Mouse (Mus musculus): ENCODE results near the gene Nat8. TPM values are rescaled to one million over a fixed set of nuclear protein-coding genes. Genes with fewer than 3 reads are reported as not detected.
"Not testable (repeated sequence)": the region's sequence is repeated elsewhere in the genome, so short reads cannot be mapped to it uniquely, and the experiment has no call there.

Nat8 gene
- polyA plus RNA-seq, 1 experiment: not detected

DNA sequence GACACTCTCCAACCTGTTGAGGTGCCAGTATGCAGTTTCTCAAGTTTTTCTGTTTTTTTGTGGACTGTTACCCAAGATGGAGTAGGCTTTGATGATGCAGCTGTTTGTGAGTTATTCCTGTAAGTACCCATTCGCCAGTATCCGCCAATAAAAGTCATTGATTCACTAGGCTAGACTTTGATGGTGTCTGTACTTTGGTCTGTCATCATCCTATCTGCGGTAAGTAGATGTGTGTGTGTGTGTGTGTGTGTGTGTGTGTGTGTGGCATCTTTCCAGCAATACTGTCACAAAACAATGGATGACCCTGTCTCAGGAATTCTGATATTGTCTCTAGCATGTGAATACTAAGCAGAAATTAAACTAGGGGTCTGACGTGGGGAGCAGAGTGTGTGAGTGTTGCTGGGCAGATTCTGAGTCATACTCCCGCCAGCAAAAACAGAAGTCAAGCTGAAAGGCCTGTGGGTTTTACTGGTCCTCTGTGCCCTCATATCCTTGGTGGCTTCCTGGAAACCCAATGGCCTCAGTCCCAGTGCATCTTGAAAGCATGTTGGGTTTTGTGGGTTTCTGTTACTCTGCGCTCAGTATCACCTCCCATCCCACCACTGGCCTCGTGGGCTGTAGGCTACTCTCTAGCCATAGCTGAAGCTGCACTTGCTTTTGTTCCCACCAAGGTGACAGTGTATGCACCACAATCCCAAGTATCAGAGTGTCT is 19.3 kb upstream of the Nat8 start:
- TF ChIP-seq CTCF (IDR thresholded peaks at IDR 0.05; ENCODE audit: borderline replicate concordance, extremely low read depth, insufficient read depth, insufficient read length): no peak
- TF ChIP-seq POLR2A (IDR thresholded peaks at IDR 0.05; ENCODE audit: borderline replicate concordance, extremely low read depth, insufficient read depth, insufficient read length, poor library complexity, severe bottlenecking): no peak
- no peak for DNase-seq (ENCODE audit: low read depth)

DNA sequence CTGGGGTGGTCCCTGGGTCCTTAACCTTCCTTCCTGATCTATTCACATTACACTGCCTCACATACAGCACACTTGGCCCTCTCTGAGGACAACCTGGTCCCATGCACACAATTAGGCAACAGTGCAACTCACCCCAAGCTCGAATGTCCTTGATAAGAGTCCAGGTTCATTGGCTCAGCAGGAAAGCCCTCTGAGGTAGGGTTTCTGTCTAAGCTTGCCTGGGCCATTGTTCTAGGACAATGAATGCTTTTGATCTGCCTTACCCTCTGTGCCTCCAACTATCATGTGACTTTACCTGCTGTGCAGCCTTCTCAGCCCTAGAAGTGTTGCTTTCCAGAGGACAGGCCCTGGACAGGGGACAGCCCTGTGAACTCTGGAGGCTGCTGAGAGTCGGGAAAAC is 17.4 kb upstream of the Nat8 start:
- TF ChIP-seq CTCF (IDR thresholded peaks at IDR 0.05; ENCODE audit: borderline replicate concordance, extremely low read depth, insufficient read depth, insufficient read length) (no peak), POLR2A (IDR thresholded peaks at IDR 0.05; ENCODE audit: borderline replicate concordance, extremely low read depth, insufficient read depth, insufficient read length, poor library complexity, severe bottlenecking) (no peak)
- DNase-seq (ENCODE audit: low read depth): no peak

DNA sequence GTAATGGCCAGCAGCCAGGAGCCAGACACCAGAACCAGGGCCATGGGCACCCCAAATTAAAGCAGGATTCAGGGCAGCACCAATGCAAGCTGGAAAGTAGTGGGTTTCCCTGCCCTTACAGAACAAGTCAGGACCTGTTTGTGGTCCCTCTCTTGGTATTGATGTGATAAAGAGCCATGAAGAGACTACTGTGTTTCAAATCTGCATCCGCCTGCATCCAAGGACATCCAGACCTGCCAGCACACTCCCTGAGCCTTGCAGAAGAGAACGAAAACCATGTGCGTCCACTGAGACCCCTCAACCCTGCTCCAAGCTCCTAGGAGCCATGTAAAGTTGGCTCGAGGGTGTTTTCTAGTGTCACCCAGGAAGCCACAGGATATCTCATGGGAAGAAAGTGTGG is 16.3 kb upstream of the Nat8 start:
- DNase-seq (ENCODE audit: low read depth): no peak
- no peak for TF ChIP-seq POLR2A (IDR thresholded peaks at IDR 0.05; ENCODE audit: borderline replicate concordance, extremely low read depth, insufficient read depth, insufficient read length, poor library complexity, severe bottlenecking)
- no peak for TF ChIP-seq CTCF (IDR thresholded peaks at IDR 0.05; ENCODE audit: borderline replicate concordance, extremely low read depth, insufficient read depth, insufficient read length)

DNA sequence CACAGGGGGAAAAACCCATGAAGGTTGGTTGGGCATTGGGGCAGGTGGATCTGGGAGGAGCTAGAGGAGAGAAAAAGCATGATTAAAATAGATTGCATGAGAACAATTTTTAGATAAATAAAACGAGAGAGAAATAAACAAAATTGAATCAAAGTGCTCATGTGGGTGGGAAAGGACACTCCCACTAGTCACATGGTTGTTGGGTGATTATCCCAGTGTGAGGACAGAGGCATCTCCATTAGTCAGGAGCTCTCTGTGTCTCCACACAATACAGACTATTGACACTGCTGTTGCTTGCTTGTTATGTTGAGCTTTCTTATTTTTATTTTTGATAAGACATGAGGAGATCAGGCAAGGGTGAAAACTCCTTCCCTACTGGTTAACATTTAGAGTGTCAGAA is 15.0 kb upstream of the Nat8 start:
- DNase-seq (ENCODE audit: low read depth): no peak
- no peak for TF ChIP-seq POLR2A (IDR thresholded peaks at IDR 0.05; ENCODE audit: borderline replicate concordance, extremely low read depth, insufficient read depth, insufficient read length, poor library complexity, severe bottlenecking)
- no peak for TF ChIP-seq CTCF (IDR thresholded peaks at IDR 0.05; ENCODE audit: borderline replicate concordance, extremely low read depth, insufficient read depth, insufficient read length)

GRCm38 (mm10) chr6:85843677-85844458 is 12.0 kb upstream of the Nat8 start:
- DNase-seq (ENCODE audit: low read depth): not testable (repeated sequence)

DNA sequence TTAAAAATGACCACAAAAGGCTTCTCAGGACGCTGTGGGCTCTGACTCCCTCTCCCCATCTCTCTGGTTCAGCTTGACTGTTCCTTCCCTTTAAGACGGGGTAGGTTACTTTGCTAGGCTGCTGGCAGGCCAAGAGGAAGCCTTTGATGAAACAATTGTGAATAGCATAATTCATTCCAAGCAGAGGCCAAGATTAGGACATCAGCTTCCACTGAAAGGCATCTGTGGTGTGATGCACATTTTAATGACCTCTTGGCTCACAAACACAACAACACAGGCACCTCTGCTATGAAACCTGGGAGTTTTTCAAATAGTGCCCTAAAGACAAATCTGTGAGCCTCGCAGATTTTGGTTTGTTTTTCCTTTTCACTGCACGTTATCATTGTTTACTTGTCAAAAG is 8.1 kb upstream of the Nat8 start:
- no peak for TF ChIP-seq CTCF (IDR thresholded peaks at IDR 0.05; ENCODE audit: borderline replicate concordance, extremely low read depth, insufficient read depth, insufficient read length)
- TF ChIP-seq POLR2A (IDR thresholded peaks at IDR 0.05; ENCODE audit: borderline replicate concordance, extremely low read depth, insufficient read depth, insufficient read length, poor library complexity, severe bottlenecking): no peak
- DNase-seq (ENCODE audit: low read depth): peak; percentile 84

DNA sequence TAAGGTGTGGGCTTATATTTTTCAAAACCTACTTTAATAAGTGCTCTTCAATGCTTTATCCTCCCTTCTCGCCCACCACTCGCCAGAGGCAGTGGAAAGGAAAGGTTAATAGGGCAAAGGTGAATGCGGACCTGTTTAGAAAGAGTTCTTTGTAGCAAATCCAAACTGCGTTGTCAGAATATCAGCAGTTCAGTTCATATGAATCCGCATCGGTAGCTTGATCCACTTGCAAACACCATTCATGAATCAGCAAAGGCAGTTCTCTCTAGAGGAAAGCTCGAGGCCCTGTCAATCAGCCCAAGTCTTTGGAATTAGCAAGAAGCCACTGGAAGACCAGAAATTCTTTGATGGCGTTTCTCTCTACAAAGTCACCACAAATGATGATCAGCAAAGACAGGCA is 6.8 kb upstream of the Nat8 start:
- DNase-seq (ENCODE audit: low read depth): peak; percentile 25
- no peak for TF ChIP-seq POLR2A (IDR thresholded peaks at IDR 0.05; ENCODE audit: borderline replicate concordance, extremely low read depth, insufficient read depth, insufficient read length, poor library complexity, severe bottlenecking)
- TF ChIP-seq CTCF (IDR thresholded peaks at IDR 0.05; ENCODE audit: borderline replicate concordance, extremely low read depth, insufficient read depth, insufficient read length): no peak

DNA sequence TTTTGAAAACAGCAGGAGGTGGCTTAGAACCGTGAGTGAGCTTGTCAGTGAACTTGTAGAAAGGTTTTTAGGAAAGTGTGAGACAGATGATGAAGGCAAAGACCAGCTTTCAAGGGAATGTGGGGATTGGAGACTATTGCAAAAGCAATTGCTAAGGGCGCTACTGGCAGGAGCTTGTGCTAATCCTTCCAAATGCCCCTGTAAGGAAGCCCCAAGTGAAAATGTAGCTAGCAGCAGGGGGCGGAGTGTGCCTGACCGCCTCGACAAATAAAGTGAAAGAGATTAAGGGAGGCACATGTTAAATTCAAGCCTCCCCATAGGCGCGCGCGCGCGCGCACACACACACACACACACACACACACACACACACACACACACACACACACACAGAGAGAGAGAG is 5.4 kb upstream of the Nat8 start:
- peak; percentile 85 for DNase-seq (ENCODE audit: low read depth)

DNA sequence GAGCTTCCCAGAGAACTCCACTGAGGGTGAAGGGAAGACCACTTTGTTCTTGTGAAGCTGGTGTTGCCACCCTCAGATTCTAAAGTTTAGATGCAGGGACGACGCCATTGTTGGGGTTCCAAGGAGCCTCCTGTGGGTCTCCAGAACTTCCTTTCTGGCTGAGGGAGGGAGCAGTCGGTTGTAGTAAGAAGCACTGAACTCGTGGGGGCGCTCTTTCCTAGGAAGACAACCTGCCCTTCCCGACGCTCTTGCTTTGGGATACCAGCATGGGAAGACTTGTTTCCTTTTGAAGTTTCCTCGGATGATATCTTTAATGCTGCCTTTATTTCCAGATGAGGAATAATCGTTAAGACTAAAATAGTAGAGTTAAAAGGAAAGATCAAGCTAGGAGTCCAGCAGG is 4.9 kb upstream of the Nat8 start:
- 0 out of 2 replicates have a peak, but pooled peaks have one; percentile 1 for TF ChIP-seq CTCF (IDR thresholded peaks at IDR 0.05; ENCODE audit: borderline replicate concordance, extremely low read depth, insufficient read depth, insufficient read length)

GRCm38 (mm10) chr6:85836098-85836497 is 4.2 kb upstream of the Nat8 start:
- not testable (repeated sequence) for DNase-seq (ENCODE audit: low read depth)

More for the DNA sequence above, 4.9 kb upstream of the Nat8 start:
- DNase-seq (ENCODE audit: low read depth): peak; percentile 35

DNA sequence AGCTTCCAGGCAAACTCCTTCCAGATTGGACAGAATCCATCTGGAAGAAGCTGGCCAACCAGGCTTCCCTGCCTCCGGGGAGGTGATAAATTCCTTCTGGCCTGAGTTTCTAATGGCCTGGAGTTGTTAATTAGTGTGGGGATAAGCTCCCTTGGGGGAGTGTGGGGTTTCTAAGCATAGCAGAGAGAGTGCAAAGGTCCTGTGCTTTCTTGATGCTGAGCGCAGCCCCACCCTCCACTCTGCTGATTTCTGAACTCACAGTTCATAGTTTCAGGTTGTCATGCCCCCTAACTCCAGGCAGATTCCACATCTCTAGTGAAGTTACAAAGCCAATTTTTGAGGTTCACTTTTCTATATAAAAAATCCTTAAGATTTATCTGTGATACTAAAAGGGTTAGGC is 3.2 kb upstream of the Nat8 start:
- DNase-seq (ENCODE audit: low read depth): not testable (repeated sequence)

- not testable (repeated sequence) for DNase-seq (ENCODE audit: low read depth)
Observed at GRCm38 (mm10) chr6:85834504-85835100, 2.7 kb upstream of the Nat8 start.

DNA sequence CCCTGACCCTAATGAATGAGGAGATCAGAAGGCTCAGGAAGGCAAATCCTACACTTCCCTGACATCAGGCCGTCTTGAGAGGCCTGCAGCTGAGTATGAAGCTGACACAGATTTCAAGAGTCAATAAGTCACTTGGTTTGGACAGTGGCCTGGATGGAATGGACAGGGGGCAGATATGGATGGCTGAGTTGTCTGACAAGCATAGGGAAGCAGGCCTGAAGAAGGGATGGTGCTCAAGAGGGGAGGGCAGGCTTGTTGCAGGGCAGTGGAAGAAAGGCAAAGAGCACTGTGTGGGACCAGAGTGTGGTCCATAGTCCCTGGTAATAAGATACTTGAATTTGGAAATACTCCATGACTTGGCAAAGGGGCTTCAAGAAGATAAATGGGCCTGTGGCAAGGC is 2.4 kb downstream of the Nat8 start:
- DNase-seq (ENCODE audit: low read depth): no peak

More for the DNA sequence above, 2.4 kb downstream of the Nat8 start:
- TF ChIP-seq POLR2A (IDR thresholded peaks at IDR 0.05; ENCODE audit: borderline replicate concordance, extremely low read depth, insufficient read depth, insufficient read length, poor library complexity, severe bottlenecking): no peak
- TF ChIP-seq CTCF (IDR thresholded peaks at IDR 0.05; ENCODE audit: borderline replicate concordance, extremely low read depth, insufficient read depth, insufficient read length): no peak
